Mouse (Mus musculus) adipocyte (in vitro differentiated cells): Measurements from ENCODE around the gene Cela3b.

Source experiments
- DNase-seq: peaks from one replicate; pipeline ENCODE4 v3.0.0-alpha.2; 2016; ENCODE audit warnings: low spot score

Cela3b gene

DNA sequence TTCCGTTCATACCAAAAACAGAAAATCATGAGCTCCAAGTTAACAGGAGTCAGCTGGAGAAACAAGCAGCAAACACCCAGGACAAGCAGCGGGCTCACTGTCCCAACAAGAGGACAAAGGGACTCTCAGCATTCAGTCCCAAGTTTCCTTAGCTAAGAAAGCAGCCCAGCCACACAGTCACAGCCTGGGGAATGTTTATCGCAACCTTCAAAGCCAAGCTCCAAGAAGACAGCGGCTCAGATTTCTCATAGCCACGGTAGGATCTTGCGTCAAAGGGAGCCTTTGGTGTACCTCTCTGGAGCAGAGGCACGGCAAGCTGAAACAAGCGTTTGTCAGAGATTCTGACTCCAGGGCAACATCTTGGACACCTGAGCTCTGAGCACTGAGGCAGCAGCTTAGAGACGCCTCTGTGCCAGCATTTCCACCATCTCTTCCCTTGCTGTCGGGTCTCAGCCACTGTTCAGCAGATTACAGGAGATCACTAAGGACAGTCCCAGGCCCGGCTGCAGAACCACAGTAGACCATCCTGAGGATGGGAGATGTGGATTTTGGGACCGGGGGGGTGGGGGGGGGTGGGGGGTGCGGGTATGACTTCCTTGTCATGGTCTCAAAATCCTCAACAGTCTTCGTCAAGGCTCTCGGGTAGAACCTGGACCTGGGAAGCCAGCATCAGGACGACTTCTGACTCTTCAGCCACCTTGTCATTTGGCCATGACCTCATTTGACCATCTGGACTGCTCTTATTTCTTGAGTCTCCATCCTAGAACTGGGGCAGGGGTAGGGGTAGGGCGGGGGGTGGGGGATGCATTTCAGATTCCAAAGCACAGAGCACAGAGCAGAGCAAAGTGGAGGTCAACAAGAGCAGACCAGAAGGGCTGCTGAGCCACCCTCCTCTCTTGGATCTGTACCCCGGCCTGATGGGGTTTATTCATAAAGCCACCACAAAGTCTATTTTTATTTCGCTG lies 54.7 kb downstream of the Cela3b start:
- DNase-seq: no peak

DNA sequence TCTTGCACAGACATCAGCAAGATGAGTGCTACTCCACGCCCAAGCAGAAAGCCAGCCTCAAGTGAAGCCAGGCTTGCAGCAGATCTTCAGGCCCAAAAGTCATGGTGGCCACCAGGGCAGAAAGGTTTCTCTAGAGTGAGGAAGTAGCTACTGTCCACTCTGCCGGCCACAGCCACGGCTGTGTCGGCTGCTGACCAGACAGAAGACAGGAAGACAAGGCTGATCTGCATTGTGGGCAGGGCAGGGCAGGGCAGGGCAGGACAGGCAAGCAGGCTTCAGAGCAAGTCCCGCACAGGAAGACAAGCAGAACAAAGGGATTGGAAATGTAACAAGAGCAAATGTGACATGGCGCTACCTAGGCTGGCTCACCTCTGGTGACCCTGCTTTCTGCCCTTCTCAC lies 56.6 kb downstream of the Cela3b start:
- DNase-seq: no peak

DNA sequence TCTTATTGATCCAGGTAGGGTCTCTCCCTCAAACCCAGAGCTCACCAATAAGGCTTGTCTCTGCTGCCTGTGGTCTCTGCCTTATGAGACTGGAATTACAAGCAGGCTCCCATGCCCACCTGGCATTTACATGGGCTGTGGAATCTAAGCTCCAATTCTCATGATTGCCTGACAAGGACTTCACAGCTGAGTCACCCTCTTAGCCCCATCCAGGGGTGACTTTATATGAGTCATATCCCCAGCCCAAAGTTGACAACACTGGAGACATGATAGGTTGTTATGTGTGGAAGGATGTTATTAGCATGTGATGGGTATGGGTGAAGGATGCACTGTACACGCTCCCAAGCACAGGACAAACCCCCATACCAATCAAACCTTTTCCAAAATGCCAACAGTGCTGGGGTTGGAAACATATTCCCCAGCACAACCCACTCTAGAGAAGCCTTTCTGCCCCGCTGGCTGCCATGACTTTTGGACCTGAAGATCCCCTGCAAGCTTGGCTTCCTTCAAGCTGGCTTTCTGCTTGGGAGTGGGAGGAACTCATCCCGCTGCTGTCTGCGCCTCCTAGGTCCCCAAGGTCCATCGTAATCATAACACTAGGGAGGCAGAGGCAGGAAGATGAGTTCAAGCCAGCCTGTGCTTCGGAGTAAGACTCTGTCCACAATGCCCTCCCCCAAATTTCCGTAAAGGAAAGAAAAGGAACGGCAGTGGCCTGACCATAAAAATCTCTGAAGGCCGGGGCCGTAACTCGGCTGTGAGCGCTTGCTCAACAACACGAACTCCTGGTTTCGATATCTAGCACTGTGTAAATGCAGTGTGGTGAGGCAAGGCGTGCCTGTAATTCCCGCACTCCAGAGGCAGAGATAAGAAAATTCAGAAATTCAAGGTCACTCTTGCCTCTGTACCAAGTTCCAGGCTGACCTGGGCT lies 58.5 kb downstream of the Cela3b start:
- no peak for DNase-seq
